Mouse (Mus musculus): ENCODE data around the gene Slc39a7. TPM values are rescaled to one million over a fixed set of nuclear protein-coding genes. Genes with fewer than 3 reads are reported as not detected.
A peak's percentile ranks its signal among the peaks of the same experiment; 100 is the strongest.

Gene Slc39a7
- polyA plus RNA-seq, 1 experiment = 3.5 TPM

GRCm38 (mm10) chr17:34033441-34033840, 2.0 kb upstream of the Slc39a7 start:
- peaks cover 72% of the 10 kb centered on the region for H3K36me3 ChIP-seq (ENCODE audit: control insufficient read depth)

GRCm38 (mm10) chr17:34032806-34033205, 1.3 kb upstream of the Slc39a7 start:
- Histone ChIP-seq H3K4me3 (replicated peaks) (peak overlapping the region; percentile 91), H3K27me3 (ENCODE audit: control insufficient read depth) (no peaks in the 10 kb centered on the region), H3K9me3 (ENCODE audit: control insufficient read depth, low read length) (no peaks in the 10 kb centered on the region), H3K4me1 (ENCODE audit: control insufficient read depth) (peaks cover 56% of the 10 kb centered on the region), H3K36me3 (ENCODE audit: control insufficient read depth) (peaks cover 72% of the 10 kb centered on the region)
- no peak for TF ChIP-seq TAL1 (IDR thresholded peaks at IDR 0.05; ENCODE audit: low read length)
- TF ChIP-seq GATA1 (IDR thresholded peaks at IDR 0.05; ENCODE audit: low read length) = no peak

More at GRCm38 (mm10) chr17:34033441-34033840, 2.0 kb upstream of the Slc39a7 start:
- Histone ChIP-seq H3K4me3 (replicated peaks) (peak overlapping the region; percentile 91), H3K4me1 (ENCODE audit: control insufficient read depth) (peaks cover 54% of the 10 kb centered on the region), H3K27me3 (ENCODE audit: control insufficient read depth) (peaks cover under 1% of the 10 kb centered on the region; the same call in 1 of the 2 replicates), H3K9me3 (ENCODE audit: control insufficient read depth, low read length) (no peaks in the 10 kb centered on the region)
- TF ChIP-seq GATA1 (IDR thresholded peaks at IDR 0.05; ENCODE audit: low read length) (no peak), TAL1 (IDR thresholded peaks at IDR 0.05; ENCODE audit: low read length) (no peak)

DNA sequence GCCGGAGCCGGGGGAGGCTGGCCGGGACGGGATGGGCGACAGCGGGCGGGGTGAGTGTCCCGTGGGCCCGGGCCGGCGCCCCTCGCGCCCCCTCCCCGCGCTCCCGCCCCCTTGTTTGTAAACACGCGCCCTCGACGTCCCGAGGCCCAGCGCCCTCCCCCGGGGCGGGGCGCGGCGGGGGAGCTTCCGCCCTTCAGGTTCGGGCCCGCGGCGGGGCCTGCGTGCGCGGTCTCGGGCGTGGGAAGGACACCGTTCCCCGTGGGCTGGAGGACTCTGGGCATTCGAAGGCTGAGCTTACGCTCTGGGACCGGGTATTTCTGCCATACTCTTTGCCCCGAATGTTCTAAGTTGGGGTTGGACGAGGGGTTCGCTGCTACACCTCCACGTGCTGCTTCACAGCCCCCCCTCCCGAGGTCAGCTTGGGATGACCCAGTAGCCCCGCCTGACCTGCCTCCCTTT, 721 bp upstream of the Slc39a7 start:
- H3K9me3 ChIP-seq (ENCODE audit: control insufficient read depth, low read length) = no peaks in the 10 kb centered on the region
- H3K4me3 ChIP-seq (replicated peaks) = peak overlapping the region; percentile 91
- H3K4me1 ChIP-seq (ENCODE audit: control insufficient read depth) = peaks cover 62% of the 10 kb centered on the region
- peaks cover 66% of the 10 kb centered on the region for H3K36me3 ChIP-seq (ENCODE audit: control insufficient read depth)
- H3K27me3 ChIP-seq (ENCODE audit: control insufficient read depth) = no peaks in the 10 kb centered on the region
- TF ChIP-seq TAL1 (IDR thresholded peaks at IDR 0.05; ENCODE audit: low read length) (no peak), GATA1 (IDR thresholded peaks at IDR 0.05; ENCODE audit: low read length) (no peak)

DNA sequence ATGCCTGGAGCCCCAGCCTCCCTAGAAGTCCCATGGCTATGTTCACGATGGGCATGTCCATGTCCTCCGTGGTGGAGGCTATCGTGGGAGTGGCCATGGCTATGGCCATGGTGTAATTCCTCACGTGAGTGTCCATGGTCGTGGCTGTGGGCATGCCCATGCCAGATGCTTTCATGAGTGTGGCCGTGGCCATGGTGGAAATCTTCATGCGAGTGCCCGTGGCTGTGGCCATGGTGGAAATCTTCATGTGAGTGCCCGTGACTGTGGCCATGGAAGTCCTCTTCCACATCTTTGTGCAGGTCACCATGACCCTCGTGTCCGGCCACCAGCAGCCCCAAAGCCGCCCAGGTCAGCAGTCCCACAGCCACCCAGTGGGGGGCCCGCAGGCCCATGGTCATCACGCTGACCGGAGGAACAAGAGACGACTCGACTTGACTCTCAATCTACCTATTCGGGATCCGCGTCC, 588 bp downstream of the Slc39a7 start:
- Histone ChIP-seq H3K36me3 (ENCODE audit: control insufficient read depth) (peaks cover 53% of the 10 kb centered on the region), H3K9me3 (ENCODE audit: control insufficient read depth, low read length) (no peaks in the 10 kb centered on the region), H3K27me3 (ENCODE audit: control insufficient read depth) (no peaks in the 10 kb centered on the region), H3K4me1 (ENCODE audit: control insufficient read depth) (peaks cover 74% of the 10 kb centered on the region), H3K4me3 (replicated peaks) (peak overlapping the region; percentile 91)
- TF ChIP-seq TAL1 (IDR thresholded peaks at IDR 0.05; ENCODE audit: low read length) = no peak
- TF ChIP-seq GATA1 (IDR thresholded peaks at IDR 0.05; ENCODE audit: low read length) = no peak

DNA sequence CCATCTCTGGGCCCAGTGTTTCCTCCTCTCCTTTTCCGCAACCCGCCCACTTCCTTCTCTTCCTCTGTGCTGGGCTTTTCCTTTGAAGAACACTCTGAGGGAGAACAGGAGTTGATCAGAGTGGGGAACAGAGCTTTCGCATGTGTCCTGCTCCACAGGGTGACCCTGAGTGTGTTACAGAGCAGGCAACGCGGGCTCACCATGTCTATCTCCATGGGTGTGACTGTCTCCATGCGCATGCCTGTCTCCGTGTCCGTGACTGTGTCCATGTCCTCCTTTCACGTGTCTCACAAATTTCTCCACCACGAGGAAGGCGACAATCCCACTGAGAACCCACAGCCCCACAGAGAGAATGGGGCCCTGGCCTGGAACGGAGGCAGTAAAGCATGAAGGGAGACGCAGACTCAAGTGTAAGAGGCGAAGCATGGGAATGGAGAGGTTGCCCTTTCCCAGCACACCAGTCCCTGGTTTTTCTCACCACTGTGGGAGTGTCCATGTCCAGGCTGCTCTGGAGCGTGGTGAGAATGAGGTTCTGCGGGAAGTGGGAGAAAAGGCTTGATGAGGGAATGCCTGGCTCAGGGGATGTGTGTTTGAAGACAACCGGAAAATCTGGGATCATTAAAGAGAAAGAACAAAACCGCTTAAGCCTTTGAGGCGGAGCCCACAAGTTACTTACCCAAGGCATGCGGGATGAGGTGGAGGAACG, 1.4 kb downstream of the Slc39a7 start:
- Histone ChIP-seq H3K9me3 (ENCODE audit: control insufficient read depth, low read length) (no peaks in the 10 kb centered on the region), H3K4me1 (ENCODE audit: control insufficient read depth) (peaks cover 82% of the 10 kb centered on the region), H3K4me3 (replicated peaks) (peak overlapping the region; percentile 91), H3K36me3 (ENCODE audit: control insufficient read depth) (peaks cover 45% of the 10 kb centered on the region), H3K27me3 (ENCODE audit: control insufficient read depth) (no peaks in the 10 kb centered on the region)
- no peak for TF ChIP-seq TAL1 (IDR thresholded peaks at IDR 0.05; ENCODE audit: low read length)
- no peak for TF ChIP-seq GATA1 (IDR thresholded peaks at IDR 0.05; ENCODE audit: low read length)

- no peaks in the 10 kb centered on the region for H3K9me3 ChIP-seq (ENCODE audit: control insufficient read depth, low read length)
- H3K4me3 ChIP-seq (replicated peaks) = peak overlapping the region; percentile 91
- TF ChIP-seq TAL1 (IDR thresholded peaks at IDR 0.05; ENCODE audit: low read length) = no peak
- no peak for TF ChIP-seq GATA1 (IDR thresholded peaks at IDR 0.05; ENCODE audit: low read length)
- H3K36me3 ChIP-seq (ENCODE audit: control insufficient read depth) = peaks cover 41% of the 10 kb centered on the region
- H3K4me1 ChIP-seq (ENCODE audit: control insufficient read depth) = peaks cover 90% of the 10 kb centered on the region
- no peaks in the 10 kb centered on the region for H3K27me3 ChIP-seq (ENCODE audit: control insufficient read depth)
These were observed 2.2 kb downstream of the Slc39a7 start for GRCm38 (mm10) chr17:34029150-34029889.

GRCm38 (mm10) chr17:34028501-34029149, 2.9 kb downstream of the Slc39a7 start:
- Histone ChIP-seq H3K9me3 (ENCODE audit: control insufficient read depth, low read length) (no peaks in the 10 kb centered on the region), H3K27me3 (ENCODE audit: control insufficient read depth) (no peaks in the 10 kb centered on the region), H3K4me1 (ENCODE audit: control insufficient read depth) (peaks cover 90% of the 10 kb centered on the region), H3K36me3 (ENCODE audit: control insufficient read depth) (peaks cover 35% of the 10 kb centered on the region), H3K4me3 (replicated peaks) (peak overlapping the region; percentile 84)
- TF ChIP-seq GATA1 (IDR thresholded peaks at IDR 0.05; ENCODE audit: low read length) = no peak
- no peak for TF ChIP-seq TAL1 (IDR thresholded peaks at IDR 0.05; ENCODE audit: low read length)

- no peak for TF ChIP-seq GATA1 (IDR thresholded peaks at IDR 0.05; ENCODE audit: low read length)
- TF ChIP-seq TAL1 (IDR thresholded peaks at IDR 0.05; ENCODE audit: low read length) = no peak
- peaks cover 85% of the 10 kb centered on the region for H3K4me1 ChIP-seq (ENCODE audit: control insufficient read depth)
- H3K9me3 ChIP-seq (ENCODE audit: control insufficient read depth, low read length) = peaks cover 7% of the 10 kb centered on the region
- H3K4me3 ChIP-seq (replicated peaks) = peak within 1 kb of the TSS; percentile 84
- no peaks in the 10 kb centered on the region for H3K27me3 ChIP-seq (ENCODE audit: control insufficient read depth)
- H3K36me3 ChIP-seq (ENCODE audit: control insufficient read depth) = peaks cover 36% of the 10 kb centered on the region
These were observed 3.7 kb downstream of the Slc39a7 start, which contains the start of gene H2-Ke6 for GRCm38 (mm10) chr17:34027656-34028223. Gene H2-Ke6, minus strand, starts transcription at chr17:34028060.
